ENCODE assay signal across 29 mouse cellular contexts in genomic region chr13:24960084-24960483, GRCm38 (mm10). TPM values are rescaled to one million over a fixed set of nuclear protein-coding genes. Genes with fewer than 3 reads are reported as not detected.
DNase-seq lines count a peak whose midpoint lies in the region; ATAC-seq and TF ChIP-seq lines count a peak whose summit lies in the region.
"Had no signal": no experiment of that assay in that cellular context is flagged by ENCODE, and none has a peak within 500 bp of the region (broad histone marks: within the 10 kb centered on the region; RNA-seq: fewer than 3 reads in every experiment).

No protein-coding gene starts in this region.

- H3K27ac ChIP-seq in kidney, embryonic 14.5 days (ENCODE audit: low read depth, low read length): no peak overlapping the region
- no peak overlapping the region; the same call in 1 of the 2 replicates for H3K27ac ChIP-seq in kidney, postnatal 0 days
- H3K27ac ChIP-seq: embryonic facial prominence, embryonic 12.5 days; forebrain, embryonic 15.5 days; hindbrain, embryonic 12.5 days; hindbrain, postnatal 0 days; intestine, embryonic 15.5 days; liver, embryonic 14.5 days; midbrain, embryonic 15.5 days had no signal

- TF ChIP-seq CTCF in kidney, postnatal 0 days (IDR thresholded peaks at IDR 0.05; ENCODE audit: low read depth): no peak

- H3K36me3 ChIP-seq in kidney, embryonic 14.5 days (ENCODE audit: control insufficient read depth, insufficient read depth, low read length): no peaks in the 10 kb centered on the region
- no peaks in the 10 kb centered on the region for H3K36me3 ChIP-seq in kidney, postnatal 0 days (ENCODE audit: insufficient read depth, low read length)
- H3K36me3 ChIP-seq: embryonic facial prominence, embryonic 12.5 days; forebrain, embryonic 15.5 days; G1E; hindbrain, embryonic 12.5 days; intestine, embryonic 15.5 days; midbrain, embryonic 15.5 days had no signal

- no peak for ATAC-seq in kidney, embryonic 14.5 days (ENCODE audit: low FRiP score, low TSS enrichment)
- ATAC-seq in kidney, postnatal 0 days (replicated peaks; ENCODE audit: low FRiP score, low read depth): peak; percentile 59; the same call in 1 of the 2 replicates
- ATAC-seq in granulocyte monocyte progenitor cell, adult 5-6 weeks (replicated peaks; ENCODE audit: poor library complexity, severe bottlenecking): peak; percentile 94
- peak; percentile 94 for ATAC-seq in megakaryocyte progenitor cell, adult 5-6 weeks (replicated peaks; ENCODE audit: poor library complexity)
- ATAC-seq: forebrain, embryonic 15.5 days; hindbrain, postnatal 0 days; intestine, embryonic 15.5 days; midbrain, embryonic 15.5 days had no signal

- no peaks in the 10 kb centered on the region for H3K9me3 ChIP-seq in kidney, embryonic 14.5 days (ENCODE audit: control insufficient read depth, low read length)
- no peaks in the 10 kb centered on the region for H3K9me3 ChIP-seq in kidney, postnatal 0 days (replicated peaks; ENCODE audit: low read length)
- H3K9me3 ChIP-seq: embryonic facial prominence, embryonic 12.5 days; forebrain, embryonic 15.5 days; G1E; hindbrain, embryonic 12.5 days; intestine, embryonic 15.5 days; midbrain, embryonic 15.5 days had no signal

- H3K9ac ChIP-seq in kidney, embryonic 14.5 days (ENCODE audit: low read depth, low read length): no peak overlapping the region
- no peak overlapping the region for H3K9ac ChIP-seq in kidney, postnatal 0 days (ENCODE audit: low read depth, low read length)
- H3K9ac ChIP-seq: embryonic facial prominence, embryonic 12.5 days; forebrain, embryonic 15.5 days; hindbrain, embryonic 12.5 days; intestine, embryonic 15.5 days; liver, embryonic 14.5 days; midbrain, embryonic 15.5 days had no signal

- no peak overlapping the region for H3K4me2 ChIP-seq in kidney, embryonic 14.5 days (replicated peaks; ENCODE audit: low read depth, low read length)
- no peak overlapping the region for H3K4me2 ChIP-seq in kidney, postnatal 0 days (ENCODE audit: low read length)
- H3K4me2 ChIP-seq: embryonic facial prominence, embryonic 12.5 days; forebrain, embryonic 15.5 days; heart, embryonic 11.5 days; hindbrain, embryonic 12.5 days; intestine, embryonic 15.5 days; midbrain, embryonic 15.5 days had no signal

- no peaks in the 10 kb centered on the region for H3K27me3 ChIP-seq in kidney, embryonic 14.5 days (ENCODE audit: control insufficient read depth, insufficient read depth, low read length)
- no peaks in the 10 kb centered on the region for H3K27me3 ChIP-seq in kidney, postnatal 0 days (ENCODE audit: insufficient read depth, low read length)
- H3K27me3 ChIP-seq: forebrain, embryonic 15.5 days; hindbrain, embryonic 12.5 days; intestine, embryonic 15.5 days; midbrain, embryonic 15.5 days had no signal

- peak; percentile 28 for DNase-seq in kidney, adult 11 months
- DNase-seq in kidney, postnatal 0 days (ENCODE audit: low spot score): no peak
- no peak for DNase-seq in kidney, postnatal 25 days
- no peak for DNase-seq in spleen, postnatal 14 days (ENCODE audit: low spot score in 2 of 2)
- no peak for DNase-seq in adrenal gland, adult (ENCODE audit: inconsistent age in 2 of 2, low spot score in 1 of 2)
- DNase-seq: adrenal gland, postnatal 14 days; cerebellum, adult 11 months; cerebellum, adult 9-10 months; cerebellum, postnatal 36 days; embryo, embryonic 11 days; gastrocnemius, postnatal 25 days; heart, adult 18-20 months; heart, postnatal 36 days; lung, postnatal 4 days; right cerebral cortex, postnatal 25 days; thymus, adult 18-20 months; thymus, postnatal 25 days had no signal

- H3K4me1 ChIP-seq in kidney, embryonic 14.5 days (ENCODE audit: control insufficient read depth, insufficient read depth, low read length): no peaks in the 10 kb centered on the region
- no peaks in the 10 kb centered on the region for H3K4me1 ChIP-seq in kidney, postnatal 0 days (replicated peaks; ENCODE audit: insufficient read depth, low read length)
- H3K4me1 ChIP-seq: embryonic facial prominence, embryonic 12.5 days; forebrain, embryonic 15.5 days had no signal

- no peak overlapping the region for H3K4me3 ChIP-seq in kidney, embryonic 14.5 days (ENCODE audit: low read length)
- H3K4me3 ChIP-seq in kidney, postnatal 0 days (replicated peaks; ENCODE audit: low read depth, low read length): no peak overlapping the region
- H3K4me3 ChIP-seq: embryonic facial prominence, embryonic 12.5 days; forebrain, embryonic 15.5 days; hindbrain, embryonic 12.5 days; intestine, embryonic 15.5 days; midbrain, embryonic 15.5 days had no signal

- WGBS in kidney, embryonic 14.5 days: 89% methylated on average over 3 of the region's 3 CpGs
- WGBS in kidney, postnatal 0 days: 70% methylated on average over 3 of the region's 3 CpGs

RNA-seq across cellular contexts. Expression of gene Gpld1, which starts 17.1 kb away (rescaled TPM):
- 0.39 and 0.74 TPM in 2 replicates for polyA plus RNA-seq in kidney, embryonic 14.5 days (2014; fragmentation: Nextera tagmentation; extraction: Ambion mirVana)
- polyA plus RNA-seq in kidney, postnatal 0 days (2015; fragmentation: Nextera tagmentation; extraction: Ambion mirVana): 0.71 and 0.86 TPM in 2 replicates
- 0.43 TPM in 1 of 2 replicates, not detected in the other for total RNA-seq in granulocyte monocyte progenitor cell, adult 5-6 weeks (2014; fragmentation: Nextera tagmentation)
- total RNA-seq in granulocyte monocyte progenitor cell, adult 5-6 weeks (2017): 0.17 and 0.52 TPM in 2 replicates
- 0.07 and 0.27 TPM in 2 replicates for total RNA-seq in megakaryocyte progenitor cell, adult 5-6 weeks (2015)
- total RNA-seq in megakaryocyte progenitor cell, adult 5-6 weeks (2017): 0.29 and 0.68 TPM in 2 replicates

RNA-seq across cellular contexts. Expression of gene Aldh5a1, which starts 22.6 kb away (rescaled TPM):
- 8.4 and 8.7 TPM in 2 replicates for polyA plus RNA-seq in kidney, embryonic 14.5 days (2014; fragmentation: Nextera tagmentation; extraction: Ambion mirVana)
- 7.6 and 7.9 TPM in 2 replicates for polyA plus RNA-seq in kidney, postnatal 0 days (2015; fragmentation: Nextera tagmentation; extraction: Ambion mirVana)
- 1.5 TPM in 2 replicates for total RNA-seq in granulocyte monocyte progenitor cell, adult 5-6 weeks (2014; fragmentation: Nextera tagmentation)
- total RNA-seq in granulocyte monocyte progenitor cell, adult 5-6 weeks (2017): 2.6 and 3.1 TPM in 2 replicates
- total RNA-seq in megakaryocyte progenitor cell, adult 5-6 weeks (2015): 1.2 and 2.3 TPM in 2 replicates
- 1.6 and 2.4 TPM in 2 replicates for total RNA-seq in megakaryocyte progenitor cell, adult 5-6 weeks (2017)
- polyA plus RNA-seq: G1E had no signal
